Mouse (Mus musculus) midbrain, embryonic 15.5 days (tissue): ENCODE results near the gene Il12a. TPM values are rescaled to one million over a fixed set of nuclear protein-coding genes. Genes with fewer than 3 reads are reported as not detected.

Experiments used
- ATAC-seq: fragments of 200-750 bp; cut with Nextera tagmentation; replicated peaks from 2 replicates; pipeline ENCODE4 v1.8.0; 2017; ENCODE audit warnings: moderate TSS enrichment
- H3K27ac ChIP-seq: fragments of 300-500 bp; sonication (generic); 2 replicates; pipeline ENCODE4 v1.5.1; 2015; ENCODE audit warnings: mild to moderate bottlenecking, inconsistent platforms
- H3K27me3 ChIP-seq: fragments of 300-500 bp; sonication (generic); replicated peaks from 2 replicates; pipeline ENCODE4 v1.6.1; 2015; ENCODE audit warnings: inconsistent platforms
- H3K36me3 ChIP-seq: fragments of 300-500 bp; sonication (generic); replicated peaks from 2 replicates; pipeline ENCODE4 v1.6.1; 2015; ENCODE audit warnings: inconsistent platforms
- H3K4me1 ChIP-seq: fragments of 300-500 bp; sonication (generic); 2 replicates; pipeline ENCODE4 v1.6.1; 2015; ENCODE audit warnings: inconsistent platforms
- H3K4me2 ChIP-seq: fragments of 300-500 bp; sonication (generic); 2 replicates; pipeline ENCODE4 v1.6.1; 2015; ENCODE audit warnings: inconsistent platforms, mild to moderate bottlenecking, moderate library complexity
- H3K4me3 ChIP-seq: fragments of 300-500 bp; sonication (generic); 2 replicates; pipeline ENCODE4 v1.5.1; 2015; ENCODE audit warnings: mild to moderate bottlenecking, inconsistent platforms
- H3K9ac ChIP-seq: fragments of 300-500 bp; sonication (generic); 2 replicates; pipeline ENCODE4 v1.6.1; 2015; ENCODE audit warnings: mild to moderate bottlenecking, inconsistent platforms
- H3K9me3 ChIP-seq: fragments of 300-500 bp; sonication (generic); 2 replicates; pipeline ENCODE4 v1.6.1; 2016; ENCODE audit warnings: inconsistent platforms
- WGBS: fragments of 180-500 bp; shearing (Covaris S2); methylation state at CpG from one replicate; pipeline ENCODE4 v1.1.7; 2015; ENCODE audit warnings: mixed read lengths; 5-methylcytosine and 5-hydroxymethylcytosine counted together
- polyA plus RNA-seq: library from polyadenylated mRNA; unstranded; fragments of >200 nt; fragmentation: Nextera tagmentation; extraction: Ambion mirVana; gene quantifications from 2 replicates; pipeline ENCODE4 v1.2.1, GENCODE M21; 2015

The Il12a gene
- polyA plus RNA-seq, 1 experiment from 2014 or later: not detected

DNA sequence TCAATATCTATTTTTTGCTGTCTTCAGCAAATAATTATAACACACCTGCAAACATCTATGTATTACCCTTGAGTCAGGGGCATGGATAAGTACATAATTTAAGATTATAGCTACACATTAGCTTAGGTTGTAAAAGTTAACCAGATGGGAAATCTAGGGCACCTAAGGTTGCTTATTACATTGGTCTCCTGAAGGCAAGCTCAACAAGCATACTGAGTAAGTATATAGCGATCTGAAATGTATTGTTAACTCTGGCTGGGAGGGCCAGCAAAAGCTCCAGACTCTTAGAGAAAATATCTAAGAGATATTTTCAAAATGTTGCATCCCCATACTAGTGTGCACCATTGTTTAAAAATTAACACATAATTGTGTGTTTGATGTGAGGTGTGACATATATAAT is 22.6 kb upstream of the Il12a start:
- H3K27me3 ChIP-seq: no peaks in the 10 kb centered on the region

GRCm38 (mm10) chr3:68669418-68669974 is 20.9 kb upstream of the Il12a start:
- H3K9me3 ChIP-seq: no peaks in the 10 kb centered on the region
- H3K9ac ChIP-seq: no peak overlapping the region
- ATAC-seq: no peak
- H3K27ac ChIP-seq: no peak overlapping the region
- 80% methylated on average over 5 of the region's 5 CpGs for WGBS
- H3K27me3 ChIP-seq: no peaks in the 10 kb centered on the region
- H3K36me3 ChIP-seq: no peaks in the 10 kb centered on the region
- no peaks in the 10 kb centered on the region for H3K4me1 ChIP-seq
- no peak overlapping the region for H3K4me2 ChIP-seq
- H3K4me3 ChIP-seq: no peak overlapping the region

More for the DNA sequence above, 22.6 kb upstream of the Il12a start:
- H3K36me3 ChIP-seq: no peaks in the 10 kb centered on the region
- no peak overlapping the region for H3K27ac ChIP-seq
- no peak overlapping the region for H3K4me2 ChIP-seq
- WGBS: 98% methylated on average over 1 of the region's 1 CpGs
- no peaks in the 10 kb centered on the region; the same call in 1 of the 2 replicates for H3K4me1 ChIP-seq
- H3K4me3 ChIP-seq: no peak overlapping the region
- no peak for ATAC-seq
- H3K9me3 ChIP-seq: no peaks in the 10 kb centered on the region
- H3K9ac ChIP-seq: no peak overlapping the region

DNA sequence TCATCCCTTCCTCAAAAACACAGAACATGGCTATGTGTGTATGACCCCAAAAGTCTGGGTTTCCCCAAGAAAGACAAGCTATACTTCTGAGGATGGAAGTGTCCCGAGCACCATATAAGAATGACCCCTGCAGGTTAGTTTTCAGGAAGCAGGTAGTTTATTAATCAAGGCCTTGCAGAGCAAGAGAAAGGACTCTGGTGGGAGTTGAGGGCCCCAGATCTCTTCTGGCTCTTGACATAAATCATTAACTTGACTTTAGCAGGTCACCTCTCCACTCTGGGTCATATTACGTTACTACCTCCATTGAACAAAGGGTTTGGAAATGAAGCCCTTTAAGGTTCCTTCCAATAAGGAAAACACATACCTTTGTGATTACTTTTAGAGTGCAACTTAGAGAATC is 15.7 kb upstream of the Il12a start:
- H3K27me3 ChIP-seq: no peaks in the 10 kb centered on the region
- H3K36me3 ChIP-seq: no peaks in the 10 kb centered on the region
- H3K4me2 ChIP-seq: no peak overlapping the region
- WGBS: 89% methylated on average over 2 of the region's 2 CpGs
- no peaks in the 10 kb centered on the region for H3K9me3 ChIP-seq
- H3K4me1 ChIP-seq: no peaks in the 10 kb centered on the region
- no peak overlapping the region for H3K9ac ChIP-seq
- H3K4me3 ChIP-seq: no peak overlapping the region
- no peak for ATAC-seq
- 0 out of 2 replicates have a peak overlapping the region, but pooled peaks have one; percentile 20 for H3K27ac ChIP-seq

- Histone ChIP-seq H3K4me2 (no peak overlapping the region), H3K27ac (peak overlapping the region; percentile 20; the same call in 1 of the 2 replicates), H3K4me3 (no peak overlapping the region), H3K9me3 (no peaks in the 10 kb centered on the region), H3K4me1 (no peaks in the 10 kb centered on the region), H3K36me3 (no peaks in the 10 kb centered on the region), H3K9ac (no peak overlapping the region), H3K27me3 (no peaks in the 10 kb centered on the region)
- ATAC-seq: no peak
- 63% methylated on average over 12 of the region's 12 CpGs for WGBS
Observed at GRCm38 (mm10) chr3:68675216-68675835, 15.1 kb upstream of the Il12a start.

DNA sequence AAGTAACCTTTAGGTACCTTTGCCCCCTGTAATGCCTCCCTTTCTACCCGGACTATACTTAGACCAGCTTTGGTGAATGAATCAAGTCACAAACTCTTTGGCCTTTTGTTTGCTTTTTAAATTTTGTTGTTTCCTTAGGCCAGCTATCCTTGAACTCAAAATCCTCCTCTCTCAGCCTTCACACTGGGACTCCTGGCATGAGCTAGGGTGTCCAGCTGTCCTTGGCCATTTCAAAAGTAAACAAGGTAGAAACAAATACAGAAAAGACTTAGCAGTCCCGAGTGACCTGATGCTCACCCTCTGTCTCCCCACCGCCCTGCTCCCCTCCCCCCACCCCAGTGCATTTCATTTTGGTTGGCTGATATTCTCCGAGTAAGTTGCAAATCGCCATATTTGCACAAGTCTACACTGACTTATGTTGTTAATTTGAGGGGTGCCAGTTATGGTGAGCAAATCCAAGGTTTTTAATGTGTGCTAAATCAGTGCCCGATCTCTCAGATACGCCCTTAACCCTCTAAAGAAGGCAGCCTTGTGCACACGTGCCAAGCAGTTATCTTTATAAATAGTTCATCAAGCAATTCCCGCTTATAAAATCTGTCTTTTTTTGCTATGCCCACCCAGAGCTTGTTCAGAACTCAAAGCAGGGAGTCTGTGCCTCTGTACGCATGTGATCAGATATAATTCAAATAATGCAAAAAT is 14.3 kb upstream of the Il12a start:
- Histone ChIP-seq H3K4me2 (no peak overlapping the region), H3K4me1 (no peaks in the 10 kb centered on the region), H3K27ac (no peak overlapping the region), H3K36me3 (no peaks in the 10 kb centered on the region), H3K27me3 (no peaks in the 10 kb centered on the region), H3K4me3 (no peak overlapping the region), H3K9ac (no peak overlapping the region), H3K9me3 (no peaks in the 10 kb centered on the region)
- 75% methylated on average over 10 of the region's 10 CpGs for WGBS
- ATAC-seq: no peak

GRCm38 (mm10) chr3:68676831-68677303 is 13.6 kb upstream of the Il12a start:
- Histone ChIP-seq H3K27me3 (no peaks in the 10 kb centered on the region), H3K36me3 (no peaks in the 10 kb centered on the region), H3K27ac (no peak overlapping the region), H3K4me2 (0 out of 2 replicates have a peak overlapping the region, but pooled peaks have one; percentile 2), H3K9ac (no peak overlapping the region), H3K4me1 (no peaks in the 10 kb centered on the region), H3K4me3 (no peak overlapping the region), H3K9me3 (no peaks in the 10 kb centered on the region)
- WGBS: 56% methylated on average over 14 of the region's 17 CpGs
- no peak for ATAC-seq

GRCm38 (mm10) chr3:68678805-68679585 is 11.4 kb upstream of the Il12a start:
- Histone ChIP-seq H3K27me3 (no peaks in the 10 kb centered on the region), H3K36me3 (no peaks in the 10 kb centered on the region), H3K4me2 (no peak overlapping the region), H3K4me3 (no peak overlapping the region), H3K9ac (no peak overlapping the region), H3K9me3 (no peaks in the 10 kb centered on the region), H3K4me1 (no peaks in the 10 kb centered on the region), H3K27ac (no peak overlapping the region)
- no peak for ATAC-seq
- 92% methylated on average over 9 of the region's 9 CpGs for WGBS

GRCm38 (mm10) chr3:68683579-68683978 is 6.9 kb upstream of the Il12a start:
- H3K4me1 ChIP-seq: no peaks in the 10 kb centered on the region
- ATAC-seq: no peak
- no peak overlapping the region for H3K4me3 ChIP-seq
- 56% methylated on average over 2 of the region's 2 CpGs for WGBS
- no peaks in the 10 kb centered on the region for H3K27me3 ChIP-seq
- H3K27ac ChIP-seq: no peak overlapping the region
- H3K4me2 ChIP-seq: no peak overlapping the region
- no peaks in the 10 kb centered on the region for H3K36me3 ChIP-seq
- H3K9ac ChIP-seq: no peak overlapping the region
- no peaks in the 10 kb centered on the region for H3K9me3 ChIP-seq

- H3K4me3 ChIP-seq: no peak overlapping the region
- no peaks in the 10 kb centered on the region for H3K9me3 ChIP-seq
- H3K4me2 ChIP-seq: no peak overlapping the region
- 83% methylated on average over 1 of the region's 1 CpGs for WGBS
- no peak overlapping the region for H3K27ac ChIP-seq
- no peaks in the 10 kb centered on the region for H3K27me3 ChIP-seq
- H3K9ac ChIP-seq: no peak overlapping the region
- H3K36me3 ChIP-seq: no peaks in the 10 kb centered on the region
- no peaks in the 10 kb centered on the region for H3K4me1 ChIP-seq
- no peak for ATAC-seq
Observed at GRCm38 (mm10) chr3:68684207-68684606, 6.2 kb upstream of the Il12a start.

GRCm38 (mm10) chr3:68686852-68687560 is 3.4 kb upstream of the Il12a start:
- H3K4me1 ChIP-seq: no peaks in the 10 kb centered on the region
- H3K27me3 ChIP-seq: no peaks in the 10 kb centered on the region
- no peak overlapping the region for H3K27ac ChIP-seq
- no peak for ATAC-seq
- WGBS: 67% methylated on average over 8 of the region's 8 CpGs
- H3K4me3 ChIP-seq: no peak overlapping the region
- no peak overlapping the region for H3K4me2 ChIP-seq
- H3K36me3 ChIP-seq: no peaks in the 10 kb centered on the region
- H3K9me3 ChIP-seq: no peaks in the 10 kb centered on the region
- no peak overlapping the region for H3K9ac ChIP-seq

DNA sequence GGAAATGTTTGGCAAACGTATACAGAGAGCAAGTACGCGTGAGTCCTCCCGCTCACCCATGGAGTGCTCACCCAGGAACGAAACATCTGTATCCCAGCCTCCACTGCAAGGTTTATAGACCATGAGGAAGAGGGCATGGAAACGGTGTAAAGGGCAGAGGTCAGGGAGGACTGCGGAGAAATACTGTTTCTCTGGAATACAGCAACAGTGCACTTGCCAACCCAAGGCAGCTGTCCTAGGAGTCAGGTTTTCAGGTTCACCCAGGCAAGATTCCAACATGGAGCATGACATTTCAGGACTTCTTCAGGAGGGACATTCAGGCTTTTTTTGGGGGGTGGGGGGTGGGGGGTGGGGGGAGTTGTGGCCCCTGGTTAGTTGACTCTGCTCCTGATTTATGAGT is 1.1 kb upstream of the Il12a start:
- Histone ChIP-seq H3K4me1 (peaks cover 4% of the 10 kb centered on the region), H3K9ac (no peak overlapping the region), H3K4me2 (no peak overlapping the region), H3K27me3 (no peaks in the 10 kb centered on the region), H3K4me3 (no peak overlapping the region), H3K27ac (no peak overlapping the region), H3K36me3 (no peaks in the 10 kb centered on the region), H3K9me3 (no peaks in the 10 kb centered on the region)
- WGBS: 88% methylated on average over 7 of the region's 7 CpGs
- ATAC-seq: no peak
